Mouse (Mus musculus) myocyte (in vitro differentiated cells): ENCODE measurements around the gene Ankrd49.

Experiments
- E2F4 ChIP-seq: IDR thresholded peaks from one replicate; pipeline ENCODE4 v1.6.1; 2011; ENCODE audit warnings: mild to moderate bottlenecking, control low read depth, moderate library complexity; ENCODE audit not compliant: insufficient read depth
- MAX ChIP-seq: IDR thresholded peaks from one replicate; pipeline ENCODE4 v1.6.1; 2011; ENCODE audit warnings: low read depth, mild to moderate bottlenecking, control low read depth
- MYOD1 ChIP-seq, 3 experiments: IDR thresholded peaks; one replicate each; pipeline ENCODE4 v1.6.1; 2011; ENCODE audit warnings: control low read depth in 2 of 3, low read depth in 2 of 3, mild to moderate bottlenecking in 2 of 3, moderate library complexity in 1 of 3; ENCODE audit not compliant: insufficient read length in 2 of 3, control insufficient read depth in 1 of 3
- MYOG ChIP-seq, 3 experiments: IDR thresholded peaks; one replicate each; pipeline ENCODE4 v1.6.1; 2011; ENCODE audit warnings: control low read depth in 2 of 3, low read depth in 2 of 3, mild to moderate bottlenecking in 2 of 3; ENCODE audit not compliant: insufficient read length in 2 of 3, control insufficient read depth in 1 of 3, insufficient read depth in 1 of 3
- POLR2A ChIP-seq: IDR thresholded peaks from one replicate; pipeline ENCODE4 v1.6.1; 2011; ENCODE audit warnings: low read depth, mild to moderate bottlenecking, control low read depth, moderate library complexity; ENCODE audit not compliant: insufficient read length
- POLR2AphosphoS2 ChIP-seq: IDR thresholded peaks from one replicate; pipeline ENCODE4 v1.6.1; 2011; ENCODE audit warnings: low read depth, control low read depth; ENCODE audit not compliant: insufficient read length
- REST ChIP-seq: IDR thresholded peaks from one replicate; pipeline ENCODE4 v1.6.1; 2011; ENCODE audit warnings: mild to moderate bottlenecking, control low read depth, moderate library complexity; ENCODE audit not compliant: insufficient read depth, insufficient read length
- SRF ChIP-seq: IDR thresholded peaks from one replicate; pipeline ENCODE4 v1.6.1; 2011; ENCODE audit warnings: low read depth; ENCODE audit not compliant: control insufficient read depth, insufficient read length
- TCF12 ChIP-seq: IDR thresholded peaks from one replicate; pipeline ENCODE4 v1.6.1; 2011; ENCODE audit warnings: mild to moderate bottlenecking, control low read depth; ENCODE audit not compliant: poor library complexity, insufficient read depth, severe bottlenecking
- TCF3 ChIP-seq: IDR thresholded peaks from one replicate; pipeline ENCODE4 v1.6.1; 2011; ENCODE audit warnings: low read depth, control low read depth; ENCODE audit not compliant: insufficient read length

- no peak for TF ChIP-seq TCF12
- TF ChIP-seq REST: no peak
- TF ChIP-seq POLR2AphosphoS2: no peak
- no peak for TF ChIP-seq E2F4
- no peak for TF ChIP-seq POLR2A
- no peak for TF ChIP-seq MYOD1 (IDR thresholded peaks at IDR 0.05; ENCODE audit: control insufficient read depth in 1 of 3, insufficient read length in 2 of 3, low read depth in 2 of 3)
- TF ChIP-seq TCF3: no peak
- no peak for TF ChIP-seq MAX
- no peak for TF ChIP-seq SRF
- TF ChIP-seq MYOG (IDR thresholded peaks at IDR 0.05; ENCODE audit: control insufficient read depth in 1 of 3, insufficient read depth in 1 of 3, insufficient read length in 2 of 3, low read depth in 2 of 3): no peak
Observed at GRCm38 (mm10) chr9:14764765-14765164, 19.9 kb downstream of the Ankrd49 start.
